Mouse (Mus musculus) bone marrow, adult 2 months (tissue): ENCODE results near the gene Hnrnpll.

Experiments used
- CTCF ChIP-seq: fragments of 200-500 bp; IDR thresholded peaks from 2 replicates; pipeline ENCODE4 v1.5.1; 2011; ENCODE audit warnings: low read length, control low read depth; ENCODE audit not compliant: control insufficient read depth, insufficient read depth
- POLR2A ChIP-seq: fragments of 200-500 bp; IDR thresholded peaks from 2 replicates; pipeline ENCODE4 v1.6.1; 2011; ENCODE audit warnings: low read depth, mild to moderate bottlenecking, control low read depth, low read length, borderline replicate concordance; ENCODE audit not compliant: control insufficient read depth

GRCm38 (mm10) chr17:80058501-80058900 is 3.6 kb downstream of the Hnrnpll start:
- no peak for TF ChIP-seq POLR2A
- no peak for TF ChIP-seq CTCF
